Mouse (Mus musculus): ENCODE results near the gene Gimap8. TPM values are rescaled to one million over a fixed set of nuclear protein-coding genes. Genes with fewer than 3 reads are reported as not detected.

Gimap8 gene
- polyA plus RNA-seq, 1 experiment from 2014 or later: 0.44 TPM

DNA sequence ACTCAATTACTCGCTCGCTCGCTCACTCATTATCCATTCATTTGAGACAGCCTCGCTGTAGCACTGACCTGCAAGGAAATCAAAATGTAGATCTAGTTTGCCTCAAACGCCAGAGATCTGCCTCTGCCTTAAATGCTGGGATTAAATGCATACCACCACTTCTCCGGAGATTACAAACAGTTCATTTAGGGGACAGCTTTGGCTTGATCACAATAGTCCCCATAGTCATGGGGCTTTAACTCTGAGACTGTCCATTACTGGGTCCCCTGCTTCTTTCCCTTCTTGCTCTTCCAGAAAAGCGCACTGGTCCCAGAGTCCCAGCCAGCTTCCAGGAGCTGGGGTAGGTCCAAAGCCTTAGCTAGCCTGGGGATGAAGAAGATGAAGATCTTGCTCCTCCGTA, 20.6 kb upstream of the Gimap8 start, which contains the start of gene AI854703:
AI854703 (plus strand) TSS at position 301 of the 400 bp plus-strand sequence.
- no peak for DNase-seq (ENCODE audit: low spot score)
- peaks cover 7% of the 10 kb centered on the region for H3K36me3 ChIP-seq
- H3K27me3 ChIP-seq (ENCODE audit: low read depth, poor library complexity, severe bottlenecking): peaks cover 63% of the 10 kb centered on the region
- peak within 1 kb of the TSS; percentile 72 for H3K27ac ChIP-seq (replicated peaks)
- no peaks in the 10 kb centered on the region for H3K9me3 ChIP-seq (replicated peaks)
- WGBS: 30% methylated on average over 8 of the region's 8 CpGs
- H3K4me1 ChIP-seq: peaks cover 29% of the 10 kb centered on the region
- peak within 1 kb of the TSS; percentile 60 for H3K4me3 ChIP-seq

DNA sequence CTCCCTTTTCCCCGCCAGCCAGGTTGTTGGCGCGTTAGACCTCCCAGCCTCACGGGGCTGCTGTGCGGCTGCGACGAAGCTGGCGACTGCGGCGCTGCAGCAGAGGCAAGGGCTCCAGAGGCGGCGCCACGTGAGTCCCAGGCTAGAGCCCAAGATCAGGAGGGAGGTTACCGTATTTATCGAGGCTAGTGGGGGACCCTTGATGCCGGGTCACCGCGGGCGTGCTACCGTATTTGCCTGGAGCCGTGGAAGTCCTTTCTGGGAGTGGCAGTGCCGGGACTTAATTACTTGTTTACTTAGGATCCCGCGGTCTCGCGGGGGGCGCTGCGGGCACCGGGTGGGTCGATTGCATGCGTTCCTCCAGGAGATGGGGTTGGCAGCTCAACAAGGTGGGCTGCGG, 20.1 kb upstream of the Gimap8 start:
- Histone ChIP-seq H3K4me3 (peak overlapping the region; percentile 60), H3K36me3 (peaks cover 1% of the 10 kb centered on the region; the same call in 1 of the 2 replicates), H3K27me3 (ENCODE audit: low read depth, poor library complexity, severe bottlenecking) (peaks cover 68% of the 10 kb centered on the region), H3K4me1 (peaks cover 29% of the 10 kb centered on the region), H3K9me3 (replicated peaks) (no peaks in the 10 kb centered on the region), H3K27ac (replicated peaks) (peak overlapping the region; percentile 72)
- DNase-seq (ENCODE audit: low spot score): peak; percentile 67
- under 1% methylated on average over 32 of the region's 32 CpGs for WGBS

DNA sequence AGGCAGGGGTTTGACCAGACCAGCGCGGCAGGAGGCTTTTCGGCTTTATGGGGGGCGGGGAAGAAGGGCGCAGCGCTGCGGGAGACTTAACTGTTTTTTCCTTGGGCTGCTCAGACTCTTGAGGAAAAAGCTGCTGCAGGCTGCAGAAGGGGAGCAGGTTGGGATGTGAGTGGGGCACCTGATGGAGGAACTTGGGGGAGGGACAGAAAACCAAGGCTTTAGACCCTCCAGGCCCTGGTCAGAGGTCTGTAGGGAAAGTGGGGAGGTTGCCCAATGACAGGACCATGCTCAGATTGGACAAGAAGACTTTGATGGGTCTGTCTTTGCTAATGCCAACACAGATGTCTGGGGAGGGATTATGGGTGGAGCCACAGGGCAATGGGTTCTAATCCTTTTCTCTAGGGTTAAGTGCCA, 19.5 kb upstream of the Gimap8 start:
- H3K27me3 ChIP-seq (ENCODE audit: low read depth, poor library complexity, severe bottlenecking): peaks cover 69% of the 10 kb centered on the region
- peak overlapping the region; percentile 60 for H3K4me3 ChIP-seq
- H3K36me3 ChIP-seq: no peaks in the 10 kb centered on the region
- 3% methylated on average over 7 of the region's 7 CpGs for WGBS
- H3K9me3 ChIP-seq (replicated peaks): no peaks in the 10 kb centered on the region
- H3K4me1 ChIP-seq: peaks cover 29% of the 10 kb centered on the region
- H3K27ac ChIP-seq (replicated peaks): peak overlapping the region; percentile 72
- no peak for DNase-seq (ENCODE audit: low spot score)

DNA sequence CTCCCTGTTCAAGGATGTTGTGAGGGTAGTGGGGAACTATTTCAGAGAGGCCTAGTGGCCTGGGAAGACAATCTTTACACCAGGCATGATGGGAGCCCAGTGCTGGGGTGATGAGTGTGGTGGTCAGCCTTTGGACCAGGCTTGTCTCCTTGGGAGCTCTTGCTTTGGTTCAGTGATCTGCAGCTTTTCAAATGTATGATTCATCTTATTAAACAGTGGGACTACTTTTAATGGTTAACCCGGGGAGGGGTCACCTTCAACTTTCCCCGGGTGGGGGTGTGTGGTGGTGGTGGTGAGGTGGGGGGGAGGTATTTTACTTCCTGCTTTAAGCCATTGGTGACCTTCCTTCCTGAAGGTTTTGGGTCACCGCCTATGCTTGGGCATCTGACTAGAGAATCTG, 18.7 kb upstream of the Gimap8 start:
- Histone ChIP-seq H3K27me3 (ENCODE audit: low read depth, poor library complexity, severe bottlenecking) (peaks cover 69% of the 10 kb centered on the region), H3K4me1 (peaks cover 29% of the 10 kb centered on the region)
- 82% methylated on average over 3 of the region's 3 CpGs for WGBS

DNA sequence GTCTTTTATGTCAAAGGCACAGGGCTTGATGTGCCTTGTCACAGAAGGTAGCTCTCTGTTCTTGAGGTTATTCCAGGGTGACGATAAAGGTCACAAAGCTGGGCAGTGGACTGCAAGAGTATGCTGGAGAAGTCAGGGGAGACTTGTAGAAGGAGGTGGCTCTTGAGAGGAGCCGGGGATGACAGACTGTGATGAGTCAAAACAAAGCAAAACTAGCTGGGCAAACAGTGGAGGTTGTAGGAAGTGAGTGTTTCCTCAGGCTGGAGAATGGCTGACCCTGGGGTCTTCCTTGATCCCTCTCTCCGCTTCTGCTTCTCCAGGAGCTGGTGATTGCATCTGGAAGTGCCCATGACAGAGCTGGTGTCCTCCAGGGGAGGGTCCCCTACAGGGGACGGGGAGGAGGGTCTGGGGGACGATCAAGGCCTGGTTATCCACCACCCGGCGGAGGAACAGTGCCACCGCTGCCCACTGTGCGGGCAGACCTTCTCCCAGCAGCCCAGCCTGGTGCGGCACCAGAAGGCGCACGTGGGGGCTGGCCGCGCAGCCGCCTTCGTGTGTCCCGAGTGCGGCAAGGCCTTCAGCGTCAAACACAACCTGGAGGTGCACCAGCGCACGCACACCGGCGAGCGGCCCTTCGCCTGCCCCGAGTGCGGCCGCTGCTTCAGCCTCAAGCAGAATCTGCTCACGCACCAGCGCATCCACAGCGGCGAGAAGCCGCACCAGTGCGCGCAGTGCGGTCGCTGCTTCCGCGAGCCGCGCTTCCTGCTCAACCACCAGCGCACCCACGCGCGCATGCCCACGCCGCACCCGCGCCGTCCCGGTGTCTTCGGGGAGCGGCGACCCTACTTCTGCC, 18.0 kb upstream of the Gimap8 start:
- DNase-seq (ENCODE audit: low spot score): peak; percentile 45
- Histone ChIP-seq H3K9me3 (replicated peaks) (no peaks in the 10 kb centered on the region), H3K4me3 (peak overlapping the region; percentile 57), H3K27me3 (ENCODE audit: low read depth, poor library complexity, severe bottlenecking) (peaks cover 69% of the 10 kb centered on the region), H3K4me1 (peaks cover 29% of the 10 kb centered on the region), H3K27ac (replicated peaks) (peak overlapping the region; percentile 60), H3K36me3 (no peaks in the 10 kb centered on the region)
- WGBS: 12% methylated on average over 54 of the region's 54 CpGs

More for the DNA sequence above, 18.7 kb upstream of the Gimap8 start:
- DNase-seq (ENCODE audit: low spot score): no peak
- no peaks in the 10 kb centered on the region for H3K9me3 ChIP-seq (replicated peaks)
- H3K4me3 ChIP-seq: 0 out of 2 replicates have a peak overlapping the region, but pooled peaks have one; percentile 57
- H3K36me3 ChIP-seq: no peaks in the 10 kb centered on the region
- no peak overlapping the region for H3K27ac ChIP-seq (replicated peaks)

DNA sequence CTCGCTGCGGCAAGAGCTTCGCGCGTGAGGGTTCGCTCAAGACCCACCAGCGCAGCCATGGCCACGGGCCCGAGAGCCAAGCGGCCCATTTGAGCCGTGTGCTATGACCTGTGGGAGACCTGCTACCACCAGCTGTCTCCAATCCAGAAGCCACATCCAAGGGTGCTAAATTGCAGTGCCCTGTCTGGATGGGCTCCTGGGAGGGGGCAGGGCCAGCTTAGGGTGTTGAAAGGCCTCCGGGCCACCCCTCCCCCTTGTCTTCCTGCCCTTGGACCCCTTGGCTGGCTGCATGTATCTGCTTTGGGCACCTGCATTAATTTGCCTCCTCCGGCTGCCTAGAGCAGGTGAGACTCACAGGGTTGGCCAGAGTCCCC, 17.4 kb upstream of the Gimap8 start:
- Histone ChIP-seq H3K4me1 (peaks cover 29% of the 10 kb centered on the region), H3K27ac (replicated peaks) (peak overlapping the region; percentile 60), H3K27me3 (ENCODE audit: low read depth, poor library complexity, severe bottlenecking) (peaks cover 69% of the 10 kb centered on the region), H3K36me3 (no peaks in the 10 kb centered on the region), H3K9me3 (replicated peaks) (no peaks in the 10 kb centered on the region), H3K4me3 (peak overlapping the region; percentile 57)
- 24% methylated on average over 13 of the region's 13 CpGs for WGBS
- DNase-seq (ENCODE audit: low spot score): no peak

DNA sequence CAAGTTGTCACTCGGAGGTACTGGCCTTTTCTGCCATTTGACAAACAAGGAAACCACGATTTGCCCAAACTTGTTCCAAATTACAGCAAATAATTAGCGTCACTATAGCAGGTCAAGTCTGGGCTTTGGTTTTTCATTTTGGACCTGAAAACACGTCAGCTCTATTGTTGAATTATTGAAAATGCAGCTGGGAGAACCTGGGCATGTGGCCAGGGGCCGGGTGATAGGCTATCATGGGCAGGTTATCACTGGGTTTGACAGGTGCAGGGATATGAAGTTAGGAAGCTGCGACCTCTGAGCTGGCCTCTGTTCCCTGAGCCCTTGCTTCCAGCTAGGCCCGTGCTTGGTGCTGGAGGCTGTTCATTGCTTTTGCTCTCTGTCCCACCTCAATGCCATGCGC, 16.2 kb upstream of the Gimap8 start:
- H3K36me3 ChIP-seq: no peaks in the 10 kb centered on the region
- DNase-seq (ENCODE audit: low spot score): no peak
- H3K4me1 ChIP-seq: peaks cover 29% of the 10 kb centered on the region
- no peaks in the 10 kb centered on the region for H3K9me3 ChIP-seq (replicated peaks)
- no peak overlapping the region for H3K27ac ChIP-seq (replicated peaks)
- no peak overlapping the region for H3K4me3 ChIP-seq
- peaks cover 62% of the 10 kb centered on the region for H3K27me3 ChIP-seq (ENCODE audit: low read depth, poor library complexity, severe bottlenecking)
- WGBS: 89% methylated on average over 8 of the region's 8 CpGs

DNA sequence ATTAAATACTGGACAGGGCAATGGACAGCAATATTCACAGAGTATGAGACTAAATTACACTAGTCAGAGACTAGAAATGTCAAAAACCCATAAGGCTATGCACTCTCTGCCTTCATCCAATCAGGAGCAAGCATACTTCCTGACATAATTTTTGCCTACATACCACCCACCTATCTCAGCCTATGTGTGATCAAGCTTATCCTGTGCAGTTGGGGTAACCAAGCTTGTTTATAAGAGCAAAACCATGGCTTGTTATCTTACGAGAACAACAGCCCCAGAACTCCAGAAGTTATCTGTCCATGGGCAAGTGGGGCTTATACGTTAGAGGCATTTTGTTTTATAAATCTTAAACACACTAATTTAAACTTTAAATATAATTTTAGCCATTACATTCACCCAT, 11.9 kb upstream of the Gimap8 start:
- Histone ChIP-seq H3K9me3 (replicated peaks) (no peaks in the 10 kb centered on the region), H3K4me1 (peaks cover 20% of the 10 kb centered on the region), H3K27ac (replicated peaks) (no peak overlapping the region), H3K4me3 (no peak overlapping the region), H3K27me3 (ENCODE audit: low read depth, poor library complexity, severe bottlenecking) (peaks cover 19% of the 10 kb centered on the region), H3K36me3 (no peaks in the 10 kb centered on the region)
- no peak for DNase-seq (ENCODE audit: low spot score)
- 80% methylated on average over 2 of the region's 2 CpGs for WGBS

DNA sequence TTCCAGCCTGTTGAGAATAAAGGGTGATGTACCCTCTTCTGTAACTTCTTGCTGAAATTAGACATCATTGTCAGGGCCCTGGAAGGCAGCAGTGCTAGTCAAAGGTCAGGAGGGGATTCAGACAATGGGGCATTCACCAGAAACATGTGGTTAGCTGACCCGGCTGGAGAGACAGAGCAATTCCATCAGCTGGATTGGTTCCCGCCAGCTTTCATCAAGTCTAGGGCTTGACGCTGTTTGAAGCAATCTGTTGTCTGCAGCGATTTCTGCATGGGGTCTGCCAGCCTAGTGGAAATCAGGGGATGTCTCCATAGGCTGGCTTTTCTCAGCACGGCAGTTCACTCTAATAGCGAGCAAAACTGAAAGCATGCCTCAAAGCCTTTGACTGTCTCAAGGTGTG, 10.5 kb upstream of the Gimap8 start:
- Histone ChIP-seq H3K36me3 (no peaks in the 10 kb centered on the region), H3K4me1 (peaks cover 20% of the 10 kb centered on the region), H3K27me3 (ENCODE audit: low read depth, poor library complexity, severe bottlenecking) (0 out of 2 replicates have a peak, but pooled peaks cover 6% of the 10 kb centered on the region), H3K27ac (replicated peaks) (no peak overlapping the region), H3K9me3 (replicated peaks) (no peaks in the 10 kb centered on the region), H3K4me3 (no peak overlapping the region)
- DNase-seq (ENCODE audit: low spot score): no peak
- 61% methylated on average over 6 of the region's 6 CpGs for WGBS

DNA sequence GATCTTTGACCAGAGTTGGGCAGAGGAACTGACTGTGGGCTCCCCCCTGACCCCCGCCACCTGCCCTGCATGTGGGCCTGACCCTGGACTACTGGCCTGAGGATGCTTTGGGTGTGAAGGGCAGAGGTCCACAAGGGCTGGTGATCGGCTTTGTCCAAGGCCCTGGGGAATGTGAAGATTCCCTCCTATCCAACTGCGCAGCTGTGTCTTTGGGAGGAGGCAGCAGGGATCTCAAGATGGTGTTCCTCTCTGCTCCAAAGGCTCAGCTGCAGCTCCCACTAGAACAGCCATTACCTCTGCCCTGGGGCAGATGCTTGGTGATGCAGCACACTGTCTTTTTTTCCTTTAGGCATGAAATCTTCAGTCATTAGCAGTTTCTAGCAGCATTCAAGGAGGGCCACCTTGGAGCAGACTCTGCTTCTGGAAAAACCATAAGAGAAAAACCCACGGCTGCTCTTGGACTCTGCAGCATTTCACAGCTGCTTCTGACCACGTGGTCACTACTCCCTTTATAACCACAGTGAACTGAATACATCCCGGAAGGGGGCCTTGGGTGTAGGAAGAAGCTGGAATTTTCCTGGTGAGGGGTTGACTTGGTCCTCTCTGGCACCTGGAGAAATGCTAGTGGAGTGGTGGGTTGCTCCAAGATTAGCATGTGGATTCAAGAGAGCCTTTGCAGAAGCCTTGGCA, 9.1 kb upstream of the Gimap8 start:
- Histone ChIP-seq H3K9me3 (replicated peaks) (no peaks in the 10 kb centered on the region), H3K27ac (replicated peaks) (no peak overlapping the region), H3K36me3 (no peaks in the 10 kb centered on the region), H3K27me3 (ENCODE audit: low read depth, poor library complexity, severe bottlenecking) (no peaks in the 10 kb centered on the region), H3K4me1 (peaks cover 20% of the 10 kb centered on the region), H3K4me3 (no peak overlapping the region)
- WGBS: 71% methylated on average over 6 of the region's 6 CpGs
- no peak for DNase-seq (ENCODE audit: low spot score)

DNA sequence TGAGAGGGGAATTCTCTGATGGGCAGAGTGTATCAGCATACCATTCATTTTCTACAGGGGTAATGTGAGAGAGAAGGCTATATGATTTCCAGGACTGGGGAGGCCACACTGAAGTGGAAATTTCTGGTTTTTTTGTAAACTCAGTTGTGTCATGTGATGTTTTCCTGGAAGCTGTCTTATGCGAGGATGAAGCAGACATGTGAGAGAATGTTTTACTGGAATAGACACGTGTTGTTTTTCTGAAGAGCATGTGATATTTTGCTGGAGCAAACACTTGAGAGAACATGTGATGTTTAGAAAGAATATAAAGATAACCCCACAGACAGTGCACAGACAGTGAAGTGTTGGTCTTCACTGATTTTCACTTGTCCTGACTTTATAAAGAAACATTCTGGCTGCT, 8.5 kb upstream of the Gimap8 start:
- H3K27me3 ChIP-seq (ENCODE audit: low read depth, poor library complexity, severe bottlenecking): no peaks in the 10 kb centered on the region
- WGBS: 74% methylated on average over 2 of the region's 2 CpGs
- H3K9me3 ChIP-seq (replicated peaks): no peaks in the 10 kb centered on the region
- no peak overlapping the region for H3K4me3 ChIP-seq
- H3K4me1 ChIP-seq: peaks cover 20% of the 10 kb centered on the region
- no peaks in the 10 kb centered on the region for H3K36me3 ChIP-seq
- no peak for DNase-seq (ENCODE audit: low spot score)
- H3K27ac ChIP-seq (replicated peaks): no peak overlapping the region

DNA sequence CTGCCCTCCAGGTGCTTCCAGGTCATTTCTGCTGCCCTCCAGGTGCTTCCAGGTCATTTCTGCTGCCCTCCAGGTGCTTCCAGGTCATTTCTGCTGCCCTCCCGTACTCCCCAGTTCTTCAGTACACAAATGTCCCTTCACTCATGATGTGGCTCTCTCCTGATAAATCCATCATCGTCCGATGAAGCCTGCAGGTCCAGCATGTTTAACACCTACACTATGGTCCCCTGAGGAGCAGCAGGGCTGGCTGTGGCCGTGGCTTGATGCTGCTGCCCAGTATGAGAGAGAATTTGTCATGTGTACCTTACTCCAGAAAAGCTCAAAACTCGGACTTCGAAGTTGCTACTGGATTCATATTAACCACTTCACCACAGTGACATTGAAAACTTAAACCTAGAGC, 5.6 kb upstream of the Gimap8 start:
- H3K36me3 ChIP-seq: no peaks in the 10 kb centered on the region
- DNase-seq (ENCODE audit: low spot score): no peak
- H3K4me3 ChIP-seq: no peak overlapping the region
- H3K27ac ChIP-seq (replicated peaks): no peak overlapping the region
- peaks cover 19% of the 10 kb centered on the region for H3K4me1 ChIP-seq
- WGBS: 82% methylated on average over 6 of the region's 6 CpGs
- H3K9me3 ChIP-seq (replicated peaks): no peaks in the 10 kb centered on the region
- H3K27me3 ChIP-seq (ENCODE audit: low read depth, poor library complexity, severe bottlenecking): no peaks in the 10 kb centered on the region; the same call in none of the 2 replicates

All from midbrain, embryonic 10.5 days (tissue).